Mouse (Mus musculus) intestine, embryonic 16.5 days (tissue): ENCODE measurements around the gene Brpf3. TPM values are rescaled to one million over a fixed set of nuclear protein-coding genes. Genes with fewer than 3 reads are reported as not detected.

ENCODE experiments used
- ATAC-seq: fragments of 200-750 bp; cut with Nextera tagmentation; 2 replicates; pipeline ENCODE4 v1.8.0; 2017; ENCODE audit warnings: moderate TSS enrichment, moderate library complexity
- H3K27ac ChIP-seq: fragments of 300-500 bp; sonication (generic); 2 replicates; pipeline ENCODE4 v1.5.1; 2014; ENCODE audit warnings: mild to moderate bottlenecking, low read length
- H3K27me3 ChIP-seq: fragments of 300-500 bp; sonication (generic); replicated peaks from 2 replicates; pipeline ENCODE4 v1.6.1; 2014; ENCODE audit warnings: low read length, control low read depth, mixed read lengths; ENCODE audit not compliant: control insufficient read depth, insufficient read depth
- H3K36me3 ChIP-seq: fragments of 300-500 bp; sonication (generic); 2 replicates; pipeline ENCODE4 v1.6.1; 2014; ENCODE audit warnings: low read length, control low read depth; ENCODE audit not compliant: control insufficient read depth, insufficient read depth
- H3K4me1 ChIP-seq: fragments of 300-500 bp; sonication (generic); 2 replicates; pipeline ENCODE4 v1.6.1; 2014; ENCODE audit warnings: low read length, control low read depth, mixed read lengths; ENCODE audit not compliant: control insufficient read depth, insufficient read depth
- H3K4me2 ChIP-seq: fragments of 300-500 bp; sonication (generic); 2 replicates; pipeline ENCODE4 v1.6.1; 2014; ENCODE audit warnings: low read depth, low read length, control low read depth
- H3K4me3 ChIP-seq: fragments of 300-500 bp; sonication (generic); 2 replicates; pipeline ENCODE4 v1.5.1; 2014; ENCODE audit warnings: mild to moderate bottlenecking, low read length
- H3K9ac ChIP-seq: fragments of 300-500 bp; sonication (generic); 2 replicates; pipeline ENCODE4 v1.6.1; 2014; ENCODE audit warnings: low read depth, low read length
- H3K9me3 ChIP-seq: fragments of 300-500 bp; sonication (generic); 2 replicates; pipeline ENCODE4 v1.6.1; 2016; ENCODE audit warnings: low read length, control low read depth; ENCODE audit not compliant: control insufficient read depth
- WGBS: fragments of 180-500 bp; shearing (Covaris S2); extraction: QIAGEN DNeasy Blood & Tissue Kit; methylation state at CpG from one replicate; pipeline ENCODE4 v1.1.7; 2014; 5-methylcytosine and 5-hydroxymethylcytosine counted together
- polyA plus RNA-seq: library from polyadenylated mRNA; unstranded; fragments of >200 nt; fragmentation: Nextera tagmentation; extraction: Ambion mirVana; gene quantifications from 2 replicates; pipeline ENCODE4 v1.2.1, GENCODE M21; 2015

The Brpf3 gene
- polyA plus RNA-seq, 1 experiment from 2014 or later: 16.6 TPM

- peaks cover 47% of the 10 kb centered on the region for H3K36me3 ChIP-seq
- no peak for ATAC-seq
- H3K4me1 ChIP-seq: peaks cover 24% of the 10 kb centered on the region
- H3K4me3 ChIP-seq: no peak overlapping the region
- H3K9me3 ChIP-seq: no peaks in the 10 kb centered on the region
- H3K27me3 ChIP-seq: no peaks in the 10 kb centered on the region
- 86% methylated on average over 2 of the region's 2 CpGs for WGBS
- no peak overlapping the region for H3K27ac ChIP-seq
- no peak overlapping the region for H3K9ac ChIP-seq
- H3K4me2 ChIP-seq: no peak overlapping the region
Measured at GRCm38 (mm10) chr17:28820189-28820588, 19.3 kb downstream of the Brpf3 start.

GRCm38 (mm10) chr17:28823004-28823745, 22.3 kb downstream of the Brpf3 start:
- Histone ChIP-seq H3K27me3 (no peaks in the 10 kb centered on the region), H3K9ac (no peak overlapping the region), H3K4me3 (no peak overlapping the region), H3K27ac (no peak overlapping the region), H3K4me2 (no peak overlapping the region), H3K36me3 (peaks cover 40% of the 10 kb centered on the region), H3K4me1 (peaks cover 21% of the 10 kb centered on the region), H3K9me3 (no peaks in the 10 kb centered on the region)
- ATAC-seq: peak; percentile 77
- WGBS: 89% methylated on average over 13 of the region's 13 CpGs

GRCm38 (mm10) chr17:28823749-28824148, 22.9 kb downstream of the Brpf3 start:
- H3K4me3 ChIP-seq: no peak overlapping the region
- no peak overlapping the region for H3K9ac ChIP-seq
- peaks cover 20% of the 10 kb centered on the region for H3K4me1 ChIP-seq
- 86% methylated on average over 11 of the region's 11 CpGs for WGBS
- no peaks in the 10 kb centered on the region for H3K9me3 ChIP-seq
- no peak for ATAC-seq
- H3K27me3 ChIP-seq: no peaks in the 10 kb centered on the region
- H3K4me2 ChIP-seq: no peak overlapping the region
- peaks cover 39% of the 10 kb centered on the region for H3K36me3 ChIP-seq
- no peak overlapping the region for H3K27ac ChIP-seq

- whole genome bisulfite sequencing: 74% methylated on average over 6 of the region's 6 CpGs
- Histone ChIP-seq H3K9ac (peak overlapping the region; percentile 30), H3K4me2 (no peak overlapping the region), H3K27ac (peak overlapping the region; percentile 57; the same call in 1 of the 2 replicates), H3K4me3 (no peak overlapping the region), H3K9me3 (no peaks in the 10 kb centered on the region), H3K36me3 (peaks cover 31% of the 10 kb centered on the region), H3K4me1 (peaks cover 18% of the 10 kb centered on the region), H3K27me3 (no peaks in the 10 kb centered on the region)
- no peak for ATAC-seq
Measured at GRCm38 (mm10) chr17:28824896-28825295, 24.0 kb downstream of the Brpf3 start.

- Histone ChIP-seq H3K9ac (no peak overlapping the region), H3K36me3 (peaks cover 31% of the 10 kb centered on the region), H3K27me3 (no peaks in the 10 kb centered on the region), H3K9me3 (no peaks in the 10 kb centered on the region), H3K27ac (peak overlapping the region; percentile 57), H3K4me1 (peaks cover 18% of the 10 kb centered on the region), H3K4me2 (no peak overlapping the region), H3K4me3 (no peak overlapping the region)
- WGBS: 70% methylated on average over 6 of the region's 6 CpGs
- peak; percentile 50 for ATAC-seq
Measured at GRCm38 (mm10) chr17:28825359-28826041, 24.6 kb downstream of the Brpf3 start.

GRCm38 (mm10) chr17:28827665-28828231, 26.9 kb downstream of the Brpf3 start:
- Histone ChIP-seq H3K27me3 (no peaks in the 10 kb centered on the region), H3K4me1 (peaks cover 18% of the 10 kb centered on the region), H3K4me3 (no peak overlapping the region), H3K4me2 (no peak overlapping the region), H3K9me3 (no peaks in the 10 kb centered on the region), H3K36me3 (peaks cover 26% of the 10 kb centered on the region), H3K27ac (no peak overlapping the region), H3K9ac (no peak overlapping the region)
- WGBS: 81% methylated on average over 8 of the region's 8 CpGs
- no peak for ATAC-seq

- Histone ChIP-seq H3K4me2 (no peak overlapping the region), H3K36me3 (peaks cover 23% of the 10 kb centered on the region), H3K9ac (no peak overlapping the region), H3K4me1 (peaks cover 18% of the 10 kb centered on the region), H3K4me3 (no peak overlapping the region), H3K27ac (no peak overlapping the region), H3K27me3 (no peaks in the 10 kb centered on the region), H3K9me3 (no peaks in the 10 kb centered on the region)
- ATAC-seq: peak; percentile 31; the same call in 1 of the 2 replicates
- 84% methylated on average over 14 of the region's 14 CpGs for WGBS
Measured at GRCm38 (mm10) chr17:28829120-28829519, 28.2 kb downstream of the Brpf3 start.

GRCm38 (mm10) chr17:28831065-28831464, 30.2 kb downstream of the Brpf3 start:
- H3K27me3 ChIP-seq: no peaks in the 10 kb centered on the region
- no peak overlapping the region for H3K9ac ChIP-seq
- no peaks in the 10 kb centered on the region for H3K9me3 ChIP-seq
- ATAC-seq: no peak
- H3K4me2 ChIP-seq: no peak overlapping the region
- peaks cover 29% of the 10 kb centered on the region for H3K36me3 ChIP-seq
- 76% methylated on average over 8 of the region's 8 CpGs for WGBS
- peaks cover 10% of the 10 kb centered on the region for H3K4me1 ChIP-seq
- no peak overlapping the region for H3K4me3 ChIP-seq
- H3K27ac ChIP-seq: no peak overlapping the region

- Histone ChIP-seq H3K27me3 (no peaks in the 10 kb centered on the region), H3K9me3 (no peaks in the 10 kb centered on the region), H3K4me1 (peaks cover 7% of the 10 kb centered on the region), H3K4me2 (no peak overlapping the region), H3K27ac (no peak overlapping the region), H3K4me3 (no peak overlapping the region), H3K9ac (no peak overlapping the region), H3K36me3 (peaks cover 32% of the 10 kb centered on the region)
- ATAC-seq: no peak
- 85% methylated on average over 9 of the region's 9 CpGs for WGBS
Measured at GRCm38 (mm10) chr17:28832040-28832439, 31.1 kb downstream of the Brpf3 start.
